Mouse (Mus musculus) A20 (cell line): ENCODE data around the gene 1110008L16Rik.
"Not testable (repeated sequence)": the region's sequence is repeated elsewhere in the genome, so short reads cannot be mapped to it uniquely, and the experiment has no call there.

ENCODE experiments used
- DNase-seq: peaks from one replicate; pipeline ENCODE4 v3.0.0-alpha.2; 2011; ENCODE audit warnings: low read depth, low spot score

Gene 1110008L16Rik

DNA sequence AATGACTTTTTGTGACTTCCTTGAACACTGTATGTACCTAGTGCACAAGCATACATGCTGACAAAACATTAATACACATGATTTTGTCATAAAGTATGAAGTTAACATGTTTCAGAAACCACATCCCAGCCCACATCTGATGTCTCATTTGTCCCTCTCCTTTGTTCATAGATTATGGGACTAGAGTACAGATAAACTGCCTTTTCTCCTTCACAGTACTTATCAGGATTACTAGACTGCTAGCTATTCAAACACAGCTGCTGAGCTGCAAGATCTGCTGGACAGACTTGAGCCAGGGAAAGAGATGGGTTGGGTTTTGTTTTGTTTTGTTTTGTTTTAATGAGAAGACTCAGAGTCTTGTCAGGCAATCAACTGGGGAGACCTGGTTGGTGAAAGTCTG lies 92.7 kb downstream of the 1110008L16Rik start:
- no peak for DNase-seq

DNA sequence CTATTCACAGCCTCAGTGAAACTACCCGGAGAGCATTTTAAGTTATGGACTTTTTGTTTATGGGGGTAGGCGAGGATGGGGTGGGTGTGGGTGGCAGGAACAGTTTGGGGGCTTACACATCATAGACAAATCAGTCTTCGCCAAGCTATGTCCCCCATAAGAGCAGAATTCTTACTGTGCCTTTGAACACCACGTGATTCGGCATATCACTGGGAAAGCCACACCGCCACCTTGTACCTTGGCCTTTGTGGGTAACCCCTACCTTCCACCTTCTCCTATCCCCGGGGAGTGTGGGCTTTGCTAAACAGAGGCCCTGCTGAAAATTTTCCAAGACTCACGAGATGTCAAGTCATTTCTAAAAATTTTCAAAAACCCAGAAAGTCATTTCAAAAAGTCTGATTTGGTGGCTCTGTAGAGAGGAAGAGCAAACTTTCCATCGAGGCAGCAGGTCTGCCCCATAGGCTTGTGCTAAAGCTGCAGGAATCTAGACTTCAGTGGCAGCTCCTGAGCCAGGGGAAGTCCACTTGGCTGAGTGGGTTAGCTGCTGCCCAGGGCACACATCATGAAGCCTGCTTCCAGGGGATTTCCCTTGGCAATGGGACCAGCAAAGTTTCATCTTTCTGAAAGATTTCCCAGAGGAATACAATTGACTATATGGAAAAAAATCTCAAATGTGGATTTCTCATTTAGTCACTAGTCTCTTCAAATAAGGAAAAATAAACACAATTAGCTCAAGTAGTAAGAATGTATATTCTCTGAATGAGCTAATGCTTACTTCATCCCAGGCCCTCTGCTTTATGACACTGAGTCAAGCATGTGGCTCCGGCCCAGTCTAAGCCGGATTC lies 93.6 kb downstream of the 1110008L16Rik start:
- no peak for DNase-seq

DNA sequence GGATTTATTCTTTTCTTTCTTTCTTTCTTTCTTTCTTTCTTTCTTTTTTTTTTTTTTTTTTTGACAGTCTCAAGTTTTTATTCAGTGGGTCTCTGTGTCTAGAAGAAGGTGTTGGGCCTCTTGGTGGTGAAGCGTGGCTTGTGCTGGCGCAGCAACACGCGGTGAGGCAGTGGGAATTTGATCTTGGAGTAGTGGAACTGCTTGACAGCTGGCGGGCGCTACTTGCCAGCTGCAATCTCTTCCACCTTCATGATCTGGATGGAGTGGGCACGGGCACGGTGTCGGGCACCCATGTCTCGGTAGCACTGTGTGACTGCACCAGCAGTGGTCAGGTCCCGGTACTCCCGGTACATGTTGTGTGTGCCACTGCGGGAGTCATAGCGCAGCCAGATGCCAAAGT lies 96.2 kb downstream of the 1110008L16Rik start:
- DNase-seq, result not testable (repeated sequence)

DNA sequence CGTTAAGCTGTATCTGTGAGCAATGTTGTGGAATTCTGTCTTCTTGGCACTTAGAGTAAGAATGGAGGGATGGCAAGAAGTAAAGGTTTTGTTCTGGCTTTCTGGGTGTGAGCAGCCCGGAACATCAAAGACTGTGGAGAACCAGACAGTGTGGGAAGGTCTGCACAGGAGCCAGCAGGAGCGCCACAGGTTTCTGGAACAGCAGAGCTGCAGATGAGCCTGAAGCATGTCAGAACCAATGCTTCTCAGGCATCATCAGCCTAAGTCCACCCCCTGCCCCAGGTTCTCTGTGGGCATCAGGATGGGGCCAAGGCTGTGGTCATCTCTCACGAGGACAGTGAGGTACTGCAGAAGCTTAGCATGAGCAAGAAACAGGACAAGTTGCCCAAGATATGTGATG lies 97.2 kb downstream of the 1110008L16Rik start:
- no peak for DNase-seq

DNA sequence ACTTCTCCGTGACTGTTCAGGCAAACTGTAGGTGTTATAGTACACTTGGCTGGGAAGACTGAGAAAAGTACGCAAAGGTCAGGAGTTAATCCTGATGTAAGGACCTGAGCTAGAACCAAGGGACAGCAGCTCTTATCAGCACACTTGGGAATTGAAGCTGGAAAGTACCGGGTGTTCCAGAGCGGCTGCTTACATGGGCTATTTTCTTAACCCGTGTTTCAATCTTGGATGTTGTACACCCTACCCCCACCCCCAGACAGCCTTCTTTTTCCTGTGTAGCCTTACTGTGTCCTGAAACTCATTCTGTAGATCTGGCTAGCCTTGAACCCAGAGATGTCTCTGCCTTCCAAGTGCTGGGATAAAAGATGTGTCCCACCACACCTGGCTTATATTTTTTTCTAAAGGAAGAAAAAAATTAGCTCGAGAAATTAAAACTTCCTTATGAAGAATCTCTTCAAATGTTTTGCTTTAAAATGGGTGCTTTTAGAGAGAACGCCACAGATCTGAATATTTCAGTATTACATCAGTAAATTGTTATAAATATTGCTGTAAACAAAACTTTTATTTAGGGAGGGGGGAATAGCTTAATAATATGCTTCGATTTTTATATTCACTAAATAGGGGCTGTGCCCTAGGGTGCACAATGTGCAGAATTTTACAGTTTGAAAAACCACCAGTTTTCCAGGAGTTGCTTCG lies 98.3 kb downstream of the 1110008L16Rik start:
- peak; percentile 44 for DNase-seq

- peak; percentile 99 for DNase-seq
Observed at GRCm38 (mm10) chr12:55398240-55399127, 99.1 kb downstream of the 1110008L16Rik start.

DNA sequence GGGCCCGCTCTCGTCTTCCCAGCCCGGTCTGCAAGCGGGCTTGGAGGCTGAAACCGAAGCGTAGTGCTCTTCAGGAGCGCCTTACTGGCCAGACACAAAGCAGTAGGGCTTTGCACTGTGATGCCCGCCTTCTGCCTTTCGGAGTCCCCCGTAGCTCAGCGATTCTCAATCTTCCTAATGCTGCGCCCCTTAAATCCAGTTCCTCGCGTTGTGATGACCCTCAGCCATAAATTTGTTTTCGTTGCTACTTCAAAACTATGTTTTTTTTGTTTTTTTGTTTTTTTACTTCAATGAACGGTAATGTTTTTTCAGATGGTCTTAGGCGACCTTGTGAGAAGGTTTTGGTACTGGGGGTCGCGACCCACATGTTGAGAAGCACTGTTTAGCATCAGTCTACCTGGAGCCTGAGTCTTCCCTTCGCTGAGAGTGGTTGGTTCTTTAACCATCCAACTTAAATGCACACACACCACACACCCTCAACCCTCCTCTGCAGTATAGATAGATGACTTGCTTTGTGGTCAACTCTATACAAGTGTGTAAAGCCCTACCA lies 99.8 kb downstream of the 1110008L16Rik start:
- DNase-seq, result no peak

DNA sequence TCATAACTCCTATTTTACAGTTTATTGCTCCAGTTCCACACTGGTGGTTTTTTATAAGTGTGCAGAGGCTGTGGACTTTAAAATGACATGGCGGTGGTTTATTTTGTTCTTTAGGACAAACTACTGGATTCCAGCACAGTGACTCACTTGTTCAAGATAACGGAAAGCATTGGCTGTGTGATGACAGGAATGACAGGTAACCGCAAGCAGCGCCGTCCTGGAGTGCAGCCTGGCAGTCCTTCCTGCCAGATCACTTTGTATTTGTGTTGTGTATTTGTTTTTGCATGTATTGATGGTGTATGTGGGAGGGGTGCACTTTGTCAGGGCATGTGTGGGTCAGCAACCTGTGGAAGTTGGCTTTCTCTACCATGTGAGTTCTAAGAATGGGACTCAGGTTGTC lies 108.5 kb downstream of the 1110008L16Rik start:
- DNase-seq, result no peak

GRCm38 (mm10) chr12:55415255-55415654 lies 115.9 kb downstream of the 1110008L16Rik start:
- no peak for DNase-seq

GRCm38 (mm10) chr12:55415762-55416161 lies 116.4 kb downstream of the 1110008L16Rik start:
- no peak for DNase-seq

GRCm38 (mm10) chr12:55420220-55420619 lies 120.8 kb downstream of the 1110008L16Rik start:
- no peak for DNase-seq

GRCm38 (mm10) chr12:55422057-55422456 lies 122.7 kb downstream of the 1110008L16Rik start:
- no peak for DNase-seq

DNA sequence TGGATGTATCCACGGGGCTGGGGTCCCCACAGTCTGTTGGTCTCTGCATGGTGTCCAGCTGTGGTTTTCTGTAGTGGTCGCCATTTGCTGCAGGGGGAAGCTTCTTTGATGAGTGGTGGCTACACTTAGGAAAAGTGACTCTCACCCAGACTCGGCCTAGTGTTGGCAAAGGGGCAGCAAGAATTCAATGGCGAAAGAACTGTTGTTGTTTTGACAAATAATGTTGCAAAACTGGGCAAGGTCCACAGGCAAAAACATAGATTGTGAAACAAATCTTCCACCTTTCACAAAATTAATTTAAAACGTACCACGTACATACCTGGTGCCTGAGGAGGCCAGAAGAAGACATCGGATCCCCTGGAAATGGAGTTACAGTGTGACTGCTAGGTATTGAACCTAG lies 126.9 kb downstream of the 1110008L16Rik start:
- DNase-seq, result no peak

DNA sequence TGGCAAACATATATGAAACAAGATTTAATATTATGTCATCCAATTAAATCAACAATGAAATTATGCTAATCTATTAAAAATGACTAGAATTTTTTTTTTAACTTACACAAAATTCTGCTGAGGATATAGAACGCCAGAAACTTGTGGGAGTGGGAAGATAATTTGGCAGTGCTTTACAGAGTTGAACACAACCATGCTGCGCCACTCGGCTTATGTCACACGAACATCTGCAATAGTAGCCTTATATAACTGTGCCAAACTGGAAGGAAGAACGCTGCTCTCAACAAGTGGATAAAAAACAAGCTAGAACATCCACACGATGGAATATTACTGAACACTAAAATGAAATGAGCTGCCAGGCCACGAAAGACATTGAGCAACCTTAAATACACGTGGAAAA lies 129.8 kb downstream of the 1110008L16Rik start:
- no peak for DNase-seq

DNA sequence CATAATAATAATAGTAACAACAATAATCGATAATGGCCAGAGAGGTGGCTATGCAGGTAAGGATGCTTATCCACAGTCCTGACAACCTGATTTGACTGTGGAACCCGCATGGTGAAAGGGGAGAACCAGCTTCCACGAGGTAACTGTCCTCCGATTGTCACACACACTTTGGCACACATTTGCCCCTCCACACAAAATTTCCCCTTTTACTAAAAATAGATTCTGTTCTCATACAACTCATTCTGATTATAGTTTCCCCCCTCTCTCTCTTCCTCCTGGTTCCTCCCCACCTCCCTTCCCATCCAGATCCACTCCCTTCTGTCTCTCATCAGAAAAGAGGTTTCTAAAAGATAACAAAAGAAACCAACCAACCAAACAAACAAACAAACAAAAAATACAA lies 130.6 kb downstream of the 1110008L16Rik start:
- no peak for DNase-seq
